Mouse (Mus musculus) limb, embryonic 11.5 days (tissue): ENCODE data around the gene Olfr33. TPM values are rescaled to one million over a fixed set of nuclear protein-coding genes. Genes with fewer than 3 reads are reported as not detected.

Experiments
- ATAC-seq: fragments of 200-750 bp; cut with Nextera tagmentation; 2 replicates; pipeline ENCODE4 v1.8.0; 2017; ENCODE audit warnings: low read depth; ENCODE audit not compliant: insufficient number of reproducible peaks, low FRiP score, low TSS enrichment
- DNase-seq: peaks from one replicate; pipeline ENCODE4 v3.0.0-alpha.2; 2015; ENCODE audit warnings: low spot score
- H3K27ac ChIP-seq: fragments of 300-500 bp; sonication (generic); replicated peaks from 2 replicates; pipeline ENCODE4 v1.5.1; 2014; ENCODE audit warnings: low read depth, mild to moderate bottlenecking, low read length
- H3K27me3 ChIP-seq: fragments of 300-500 bp; sonication (generic); 2 replicates; pipeline ENCODE4 v1.6.1; 2014; ENCODE audit warnings: mild to moderate bottlenecking, low read length, mixed read lengths; ENCODE audit not compliant: control insufficient read depth, insufficient read depth
- H3K36me3 ChIP-seq: fragments of 300-500 bp; sonication (generic); 2 replicates; pipeline ENCODE4 v1.6.1; 2014; ENCODE audit warnings: mild to moderate bottlenecking, low read length, moderate library complexity, mixed read lengths; ENCODE audit not compliant: control insufficient read depth, insufficient read depth
- H3K4me1 ChIP-seq: fragments of 300-500 bp; sonication (generic); 2 replicates; pipeline ENCODE4 v1.6.1; 2014; ENCODE audit warnings: low read length, mixed read lengths; ENCODE audit not compliant: control insufficient read depth, insufficient read depth
- H3K4me2 ChIP-seq: fragments of 300-500 bp; sonication (generic); 2 replicates; pipeline ENCODE4 v1.6.1; 2014; ENCODE audit warnings: low read depth, mild to moderate bottlenecking, moderate library complexity; ENCODE audit not compliant: severe bottlenecking
- H3K4me3 ChIP-seq: fragments of 300-500 bp; sonication (generic); 2 replicates; pipeline ENCODE4 v1.5.1; 2014; ENCODE audit warnings: low read depth, low read length
- H3K9ac ChIP-seq: fragments of 300-500 bp; sonication (generic); 2 replicates; pipeline ENCODE4 v1.6.1; 2014; ENCODE audit warnings: mild to moderate bottlenecking, low read length
- H3K9me3 ChIP-seq: fragments of 300-500 bp; sonication (generic); 2 replicates; pipeline ENCODE4 v1.6.1; 2016; ENCODE audit warnings: low read length; ENCODE audit not compliant: control insufficient read depth
- WGBS: fragments of 180-500 bp; shearing (Covaris S2); extraction: QIAGEN DNeasy Blood & Tissue Kit; methylation state at CpG from one replicate; pipeline ENCODE4 v1.1.7; 2014; 5-methylcytosine and 5-hydroxymethylcytosine counted together
- polyA plus RNA-seq: library from polyadenylated mRNA; unstranded; fragments of >200 nt; fragmentation: Nextera tagmentation; extraction: Ambion mirVana; gene quantifications from 2 replicates; pipeline ENCODE4 v1.2.1, GENCODE M21; 2014

The Olfr33 gene
- polyA plus RNA-seq, 1 experiment from 2014 or later = not detected

- Histone ChIP-seq H3K9ac (no peak within 1 kb of the TSS), H3K4me2 (no peak within 1 kb of the TSS), H3K4me1 (no peaks in the 10 kb centered on the region), H3K4me3 (no peak within 1 kb of the TSS), H3K27me3 (no peaks in the 10 kb centered on the region), H3K27ac (no peak within 1 kb of the TSS), H3K9me3 (no peaks in the 10 kb centered on the region), H3K36me3 (no peaks in the 10 kb centered on the region)
- 85% methylated on average over 5 of the region's 5 CpGs for WGBS
- ATAC-seq = no peak
- peak; percentile 55 for DNase-seq
Measured at GRCm38 (mm10) chr7:102695358-102696125, 23.3 kb downstream of the Olfr33 start, which contains the start of gene Olfr557. Gene Olfr557 (plus strand): TSS chr7:102695910.

- DNase-seq = peak; percentile 92
Measured at GRCm38 (mm10) chr7:102686944-102687501, 31.8 kb downstream of the Olfr33 start, which contains the start of gene Trim68. Gene Trim68 (minus strand): TSS chr7:102687327.

GRCm38 (mm10) chr7:102681916-102682315 lies 37.0 kb downstream of the Olfr33 start:
- 85% methylated on average over 1 of the region's 1 CpGs for WGBS
- ATAC-seq (no peak), DNase-seq (no peak)
- H3K9ac ChIP-seq = no peak overlapping the region
- no peaks in the 10 kb centered on the region for H3K4me1 ChIP-seq
- H3K27me3 ChIP-seq = no peaks in the 10 kb centered on the region
- H3K4me3 ChIP-seq = no peak overlapping the region
- H3K9me3 ChIP-seq = no peaks in the 10 kb centered on the region
- H3K36me3 ChIP-seq = no peaks in the 10 kb centered on the region
- no peak overlapping the region for H3K4me2 ChIP-seq
- H3K27ac ChIP-seq = no peak overlapping the region

More at GRCm38 (mm10) chr7:102686944-102687501, 31.8 kb downstream of the Olfr33 start, which contains the start of gene Trim68:
- H3K9ac ChIP-seq = peak within 1 kb of the TSS; percentile 77
- H3K4me3 ChIP-seq = peak within 1 kb of the TSS; percentile 53
- ATAC-seq = peak; percentile 99
- no peaks in the 10 kb centered on the region for H3K36me3 ChIP-seq
- H3K9me3 ChIP-seq = no peaks in the 10 kb centered on the region
- H3K27ac ChIP-seq = peak within 1 kb of the TSS; percentile 47; the same call in 1 of the 2 replicates
- under 1% methylated on average over 40 of the region's 40 CpGs for WGBS
- peak within 1 kb of the TSS; percentile 58 for H3K4me2 ChIP-seq
- no peaks in the 10 kb centered on the region for H3K27me3 ChIP-seq
- no peaks in the 10 kb centered on the region for H3K4me1 ChIP-seq

- Histone ChIP-seq H3K27me3 (no peaks in the 10 kb centered on the region), H3K27ac (no peak overlapping the region), H3K4me1 (no peaks in the 10 kb centered on the region), H3K4me3 (no peak overlapping the region), H3K9me3 (no peaks in the 10 kb centered on the region), H3K36me3 (no peaks in the 10 kb centered on the region), H3K9ac (no peak overlapping the region), H3K4me2 (no peak overlapping the region)
- no peak for DNase-seq
- ATAC-seq = no peak
- 82% methylated on average over 2 of the region's 2 CpGs for WGBS
Measured at GRCm38 (mm10) chr7:102676225-102676624, 42.6 kb downstream of the Olfr33 start.

- Histone ChIP-seq H3K27ac (no peak overlapping the region), H3K9me3 (no peaks in the 10 kb centered on the region; the same call in 1 of the 2 replicates), H3K36me3 (no peaks in the 10 kb centered on the region), H3K4me2 (no peak overlapping the region), H3K4me3 (no peak overlapping the region), H3K4me1 (no peaks in the 10 kb centered on the region), H3K9ac (no peak overlapping the region), H3K27me3 (no peaks in the 10 kb centered on the region)
- 51% methylated on average over 2 of the region's 2 CpGs for WGBS
- no peak for DNase-seq
- no peak for ATAC-seq
Measured at GRCm38 (mm10) chr7:102665378-102665777, 53.5 kb downstream of the Olfr33 start.

- WGBS = 64% methylated on average over 3 of the region's 3 CpGs
Measured at GRCm38 (mm10) chr7:102664599-102664998, 54.3 kb downstream of the Olfr33 start, which contains the start of gene Olfr556. Gene Olfr556 (plus strand): TSS chr7:102664899.

More at GRCm38 (mm10) chr7:102664599-102664998, 54.3 kb downstream of the Olfr33 start, which contains the start of gene Olfr556:
- no peak within 1 kb of the TSS for H3K9ac ChIP-seq
- H3K4me1 ChIP-seq = no peaks in the 10 kb centered on the region
- no peak within 1 kb of the TSS for H3K27ac ChIP-seq
- DNase-seq = no peak
- no peak within 1 kb of the TSS for H3K4me2 ChIP-seq
- H3K36me3 ChIP-seq = no peaks in the 10 kb centered on the region
- no peaks in the 10 kb centered on the region; the same call in 1 of the 2 replicates for H3K9me3 ChIP-seq
- H3K27me3 ChIP-seq = no peaks in the 10 kb centered on the region
- H3K4me3 ChIP-seq = no peak within 1 kb of the TSS
- ATAC-seq = no peak

Other genes starting within 250 kb of the Olfr33 start
- 0.23 and 0.56 TPM in 2 replicates for gene Olfr543, start 237.4 kb downstream of the Olfr33 start, polyA plus RNA-seq
- 0.05 and 0.09 TPM in 2 replicates for gene Olfr544, start 230.8 kb downstream of the Olfr33 start, polyA plus RNA-seq
- gene Olfr545, start 219.5 kb downstream of the Olfr33 start, polyA plus RNA-seq = 0.39 TPM in 1 of 2 replicates, not detected in the other
- not detected in 2 replicates for gene Olfr547, start 184.3 kb downstream of the Olfr33 start, polyA plus RNA-seq
- gene Olfr548-ps1, start 178.2 kb downstream of the Olfr33 start, polyA plus RNA-seq = not detected in 2 replicates
- not detected in 2 replicates for gene Olfr549, start 169.2 kb downstream of the Olfr33 start, polyA plus RNA-seq
- gene Trim21, start 153.6 kb downstream of the Olfr33 start, polyA plus RNA-seq = 0.13 and 0.95 TPM in 2 replicates
- gene Olfr550, start 147.6 kb downstream of the Olfr33 start, polyA plus RNA-seq = not detected in 2 replicates
- gene Olfr551, start 127.2 kb downstream of the Olfr33 start, polyA plus RNA-seq = not detected in 2 replicates
- gene Olfr552, start 121.3 kb downstream of the Olfr33 start, polyA plus RNA-seq = not detected in 2 replicates
- not detected in 2 replicates for gene Olfr553, start 100.9 kb downstream of the Olfr33 start, polyA plus RNA-seq
- gene Olfr554, start 80.6 kb downstream of the Olfr33 start, polyA plus RNA-seq = not detected in 2 replicates
- not detected in 2 replicates for gene Olfr555, start 60.2 kb downstream of the Olfr33 start, polyA plus RNA-seq
- gene Olfr556, start 54.2 kb downstream of the Olfr33 start, polyA plus RNA-seq = not detected in 2 replicates
- gene Trim68, start 31.7 kb downstream of the Olfr33 start, polyA plus RNA-seq = 12.9 and 13.6 TPM in 2 replicates
- not detected in 2 replicates for gene Olfr557, start 23.2 kb downstream of the Olfr33 start, polyA plus RNA-seq
- gene Olfr558, start 16.9 kb downstream of the Olfr33 start, polyA plus RNA-seq = not detected in 2 replicates
- not detected in 2 replicates for gene Olfr559, start 8.4 kb upstream of the Olfr33 start, polyA plus RNA-seq
- not detected in 2 replicates for gene Olfr560, start 40.3 kb upstream of the Olfr33 start, polyA plus RNA-seq
- not detected in 2 replicates for gene Olfr78, start 40.4 kb upstream of the Olfr33 start, polyA plus RNA-seq
- not detected in 2 replicates for gene Olfr561, start 52.2 kb upstream of the Olfr33 start, polyA plus RNA-seq
- gene Olfr564, start 84.4 kb upstream of the Olfr33 start, polyA plus RNA-seq = not detected in 2 replicates
- gene Olfr566, start 139.7 kb upstream of the Olfr33 start, polyA plus RNA-seq = not detected in 2 replicates
- not detected in 2 replicates for gene Olfr568, start 158.1 kb upstream of the Olfr33 start, polyA plus RNA-seq
- not detected in 2 replicates for gene Olfr569, start 171.8 kb upstream of the Olfr33 start, polyA plus RNA-seq
- not detected in 2 replicates for gene Olfr570, start 175.5 kb upstream of the Olfr33 start, polyA plus RNA-seq
- gene Olfr571, start 198.5 kb upstream of the Olfr33 start, polyA plus RNA-seq = not detected in 2 replicates
- gene Olfr572, start 205.3 kb upstream of the Olfr33 start, polyA plus RNA-seq = not detected in 2 replicates
- not detected in 2 replicates for gene Olfr573-ps1, start 223.5 kb upstream of the Olfr33 start, polyA plus RNA-seq
- not detected in 2 replicates for gene Olfr574, start 229.4 kb upstream of the Olfr33 start, polyA plus RNA-seq
- gene Olfr575, start 239.7 kb upstream of the Olfr33 start, polyA plus RNA-seq = not detected in 2 replicates
- not detected in 2 replicates for gene Olfr576, start 243.6 kb upstream of the Olfr33 start, polyA plus RNA-seq